Mouse (Mus musculus): ENCODE data around the gene Suds3. TPM values are rescaled to one million over a fixed set of nuclear protein-coding genes. Genes with fewer than 3 reads are reported as not detected.

Gene Suds3
- total RNA-seq, 4 experiments from 2014 or later, result 76.0 to 91.9 (median 89.6) TPM

- DNase-seq (ENCODE audit: low spot score in 2 of 2), result no peak
Observed at GRCm38 (mm10) chr5:117114581-117115192, 1.2 kb downstream of the Suds3 start.

DNA sequence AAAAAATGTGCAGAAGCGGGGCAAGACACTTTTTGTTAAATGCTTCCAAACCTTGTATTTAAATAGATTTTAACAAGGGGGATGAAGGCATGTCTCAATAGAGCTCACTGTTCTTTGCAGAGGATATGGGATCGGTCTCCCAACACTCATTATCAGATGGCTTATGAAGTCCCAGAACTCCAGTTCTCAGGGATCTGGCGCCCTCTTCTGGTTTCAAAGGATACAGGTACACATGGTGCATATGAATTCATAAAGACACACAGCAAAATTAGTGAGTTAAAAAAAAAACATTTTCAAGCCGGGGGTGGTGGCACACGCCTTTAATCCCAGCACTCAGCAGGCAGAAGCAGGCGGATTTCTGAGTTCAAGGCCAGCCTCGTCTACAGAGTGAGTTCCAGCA, 2.6 kb downstream of the Suds3 start:
- DNase-seq (ENCODE audit: low spot score in 2 of 2), result no peak

DNA sequence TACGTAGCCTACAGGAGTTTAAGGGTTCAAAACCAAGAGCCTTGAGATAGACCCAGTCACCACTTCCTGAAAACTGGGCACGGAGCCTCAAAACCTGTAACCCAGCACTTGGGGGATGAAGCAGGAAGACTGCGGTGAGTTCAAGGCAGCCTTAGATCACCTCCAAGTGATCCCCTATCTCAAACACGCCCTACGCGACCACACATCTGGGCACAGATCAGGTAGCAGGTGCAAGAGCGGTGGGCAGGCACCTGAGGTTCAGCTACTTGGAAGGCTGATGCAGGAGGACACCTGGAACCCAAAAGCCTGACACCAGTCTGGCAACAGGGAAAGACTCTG, 4.2 kb downstream of the Suds3 start:
- no peak for DNase-seq (ENCODE audit: low spot score in 2 of 2)

- DNase-seq (ENCODE audit: low spot score in 2 of 2), result no peak
Observed at GRCm38 (mm10) chr5:117111064-117111773, 4.7 kb downstream of the Suds3 start.

DNA sequence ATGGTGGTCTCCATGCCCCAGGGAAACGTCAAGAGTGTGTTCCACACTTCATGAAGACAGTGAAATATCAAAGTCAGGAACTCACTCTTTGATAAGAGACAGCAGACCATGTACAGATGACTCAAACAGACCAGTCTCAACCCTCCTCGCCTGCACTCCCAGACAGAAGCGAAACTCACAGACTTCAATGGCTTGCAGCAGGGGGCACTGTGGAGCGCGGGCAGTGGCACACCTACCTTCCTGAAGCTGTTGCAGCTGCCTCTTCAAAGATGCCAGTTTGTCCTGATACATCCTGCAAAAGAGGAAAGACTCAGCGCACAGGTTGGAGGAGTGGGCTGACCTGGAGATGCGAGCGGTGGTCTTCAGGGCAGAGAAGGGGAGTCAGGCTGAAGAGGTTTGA, 6.4 kb downstream of the Suds3 start:
- DNase-seq (ENCODE audit: low spot score in 2 of 2), result no peak

GRCm38 (mm10) chr5:117108731-117109130, 7.2 kb downstream of the Suds3 start:
- DNase-seq (ENCODE audit: low spot score in 2 of 2), result no peak

GRCm38 (mm10) chr5:117108292-117108691, 7.6 kb downstream of the Suds3 start:
- DNase-seq (ENCODE audit: low spot score in 2 of 2), result no peak

DNA sequence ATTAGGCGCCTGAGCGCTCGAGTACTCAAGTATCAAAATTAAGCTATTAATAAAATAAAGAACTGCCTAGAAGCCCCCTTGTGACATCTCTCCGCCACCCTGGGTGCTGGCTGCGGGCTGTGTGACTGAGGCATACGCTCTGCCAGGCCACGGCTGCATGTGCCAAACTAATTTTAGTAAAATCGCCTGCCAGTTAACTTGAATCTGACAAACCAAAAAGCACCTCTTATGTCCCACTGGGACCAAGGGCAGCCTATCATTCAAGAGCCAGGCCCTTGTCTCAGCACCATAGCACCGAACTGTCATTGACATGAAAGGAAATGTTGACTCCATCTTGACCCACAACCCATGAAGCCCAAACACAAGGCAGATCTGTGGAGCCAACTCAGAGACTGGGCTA, 10.2 kb downstream of the Suds3 start:
- no peak for DNase-seq (ENCODE audit: low spot score in 2 of 2)

GRCm38 (mm10) chr5:117104329-117104728, 11.6 kb downstream of the Suds3 start:
- DNase-seq (ENCODE audit: low spot score in 2 of 2), result no peak

GRCm38 (mm10) chr5:117103194-117103929, 12.6 kb downstream of the Suds3 start:
- DNase-seq (ENCODE audit: low spot score in 2 of 2), result no peak

DNA sequence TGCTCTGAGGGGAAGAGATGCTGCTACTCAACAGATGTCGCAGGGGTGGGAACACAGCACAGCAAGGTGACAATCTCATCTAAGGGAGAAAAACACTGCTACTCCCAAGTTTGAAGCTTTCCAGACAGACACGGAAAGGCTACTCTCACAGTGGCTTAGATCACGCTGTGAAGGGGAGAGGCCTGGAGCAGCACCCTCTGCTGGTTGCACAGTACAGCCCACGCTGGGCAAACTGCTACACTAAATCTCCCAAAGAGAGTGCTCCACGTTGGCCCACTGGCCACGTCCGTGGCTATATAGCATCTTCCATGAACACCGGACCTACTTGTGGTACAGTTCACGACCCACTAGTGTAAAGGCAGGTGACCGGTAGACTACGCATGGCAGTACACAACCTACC, 16.2 kb downstream of the Suds3 start:
- no peak for DNase-seq (ENCODE audit: low spot score in 2 of 2)

DNA sequence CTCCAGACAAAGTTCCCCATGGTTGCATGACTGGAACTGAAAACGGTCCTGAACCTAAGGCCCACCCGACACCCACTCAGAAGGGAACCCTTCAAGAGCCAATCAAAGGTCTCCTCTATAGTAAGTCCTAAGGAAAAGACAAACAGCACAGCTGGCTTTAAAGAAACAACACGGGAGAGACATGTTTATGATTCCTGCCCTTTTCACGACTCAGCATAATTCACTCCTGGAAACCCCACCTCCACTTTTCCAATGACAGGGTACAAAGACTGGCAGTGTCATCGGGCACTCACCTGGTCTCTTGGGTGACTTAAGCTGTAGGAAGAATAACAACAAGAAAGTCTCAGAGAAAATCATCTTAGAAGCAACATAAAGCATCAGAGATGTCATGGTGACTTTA, 16.9 kb downstream of the Suds3 start:
- DNase-seq (ENCODE audit: low spot score in 2 of 2), result no peak

DNA sequence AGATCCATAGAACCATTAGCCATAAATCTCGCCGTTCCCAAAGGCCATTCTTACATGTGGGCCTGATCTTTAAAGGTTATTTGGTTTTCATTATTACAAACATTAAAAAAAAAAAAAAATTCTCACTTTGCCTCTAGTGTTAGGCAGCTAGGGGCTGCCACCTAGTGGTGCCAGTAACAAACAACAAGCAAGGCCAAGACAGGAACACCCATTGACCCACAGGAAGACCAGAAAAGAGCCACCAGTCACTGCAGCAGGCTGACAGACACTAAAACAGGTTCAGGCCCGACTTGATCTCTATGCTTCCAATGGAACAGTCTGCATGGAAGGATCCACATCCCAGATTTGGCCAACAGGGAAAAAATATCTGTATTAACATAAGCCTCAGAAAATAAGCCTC, 19.2 kb downstream of the Suds3 start:
- no peak for DNase-seq (ENCODE audit: low spot score in 2 of 2)

- peak in 1 of 2 experiments; percentile 38 for DNase-seq (ENCODE audit: low spot score in 2 of 2)
Observed at GRCm38 (mm10) chr5:117094431-117094830, 21.5 kb downstream of the Suds3 start.

GRCm38 (mm10) chr5:117089786-117090185, 26.1 kb downstream of the Suds3 start:
- no peak for DNase-seq (ENCODE audit: low spot score in 2 of 2)

GRCm38 (mm10) chr5:117089147-117089546, 26.8 kb downstream of the Suds3 start:
- DNase-seq (ENCODE audit: low spot score in 2 of 2), result no peak

GRCm38 (mm10) chr5:117087718-117088117, 28.2 kb downstream of the Suds3 start:
- DNase-seq (ENCODE audit: low spot score in 2 of 2), result no peak

GRCm38 (mm10) chr5:117069498-117069894, 46.4 kb downstream of the Suds3 start:
- no peak for DNase-seq (ENCODE audit: low spot score in 2 of 2)

GRCm38 (mm10) chr5:117068808-117069497, 47.0 kb downstream of the Suds3 start:
- no peak for DNase-seq (ENCODE audit: low spot score in 2 of 2)

DNA sequence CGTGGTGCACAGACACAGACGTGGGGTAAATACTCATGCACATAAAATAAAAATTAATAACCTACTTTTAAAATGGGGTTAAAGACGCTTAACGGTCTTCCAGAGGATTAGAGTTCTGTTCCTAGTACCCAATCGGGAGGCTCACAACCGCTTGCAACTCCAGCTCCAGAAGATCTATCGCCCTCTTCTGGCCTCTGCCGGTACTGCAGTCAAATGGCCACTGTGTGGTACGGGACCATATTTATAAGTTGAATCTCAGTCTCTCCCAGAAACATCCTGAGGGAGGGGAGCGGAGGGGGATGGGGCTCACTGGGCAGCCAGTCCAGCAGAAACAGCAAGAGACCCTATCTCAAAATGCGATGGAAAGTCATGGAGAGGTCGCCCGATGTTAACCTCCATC, 47.7 kb downstream of the Suds3 start:
- DNase-seq (ENCODE audit: low spot score in 2 of 2), result no peak

- no peak for DNase-seq (ENCODE audit: low spot score in 2 of 2)
Observed at GRCm38 (mm10) chr5:117061251-117061650, 54.7 kb downstream of the Suds3 start.

DNA sequence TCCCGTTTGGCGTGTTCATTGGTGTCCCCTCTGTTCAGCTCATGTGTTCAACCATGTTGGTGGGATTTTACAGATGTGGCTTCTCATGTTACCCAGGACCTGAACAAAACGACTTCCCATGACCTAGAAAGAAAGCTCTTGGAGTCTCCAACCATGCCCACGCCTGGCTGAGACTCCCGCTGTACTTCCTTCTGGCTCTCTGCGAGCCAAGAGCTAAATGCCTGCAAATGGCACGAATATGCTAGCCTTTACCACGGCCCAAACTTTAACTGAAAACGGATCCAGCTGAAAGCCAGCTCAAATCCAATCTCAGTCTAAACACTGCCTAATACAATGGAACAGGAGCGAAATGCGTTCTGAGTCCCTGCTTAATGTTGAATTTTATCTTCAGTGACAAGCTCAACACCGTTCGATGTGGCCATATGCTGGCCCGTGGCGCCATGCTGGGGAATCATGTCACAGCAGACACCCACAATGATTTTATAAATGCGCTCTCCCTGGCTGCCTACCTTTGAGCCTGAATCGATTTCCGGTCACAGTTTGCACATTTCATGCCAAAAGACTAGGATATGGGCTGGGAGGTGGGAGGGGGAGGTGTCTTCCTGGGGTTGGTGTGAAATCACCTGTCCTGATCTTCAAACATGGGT, 55.3 kb downstream of the Suds3 start:
- DNase-seq (ENCODE audit: low spot score in 2 of 2), result no peak
